Mouse (Mus musculus) megakaryocyte-erythroid progenitor cell, adult 5-6 weeks (primary cell): Measurements from ENCODE around the gene Nmb. TPM values are rescaled to one million over a fixed set of nuclear protein-coding genes. Genes with fewer than 3 reads are reported as not detected.

Experiments used
- ATAC-seq: replicated peaks from 2 replicates; pipeline ENCODE4 v1.8.0; 2016; ENCODE audit warnings: mild to moderate bottlenecking, inconsistent platforms; ENCODE audit not compliant: severe bottlenecking, poor library complexity, low FRiP score, low TSS enrichment
- total RNA-seq, 2 experiments: library from RNA; stranded (forward) in 1 of 2; stranded (reverse) in 1 of 2; fragments of 200-1000, 215-1000 nt in 1 of 2; fragments of >200 nt in 1 of 2; fragmentation: Nextera tagmentation in 1 of 2; gene quantifications; 2 replicates each; pipeline ENCODE4 v1.2.3; 2014 to 2017

The Nmb gene
- total RNA-seq (2014; fragmentation: Nextera tagmentation) (3.6 TPM in 1 of 2 replicates, not detected in the other), total RNA-seq (2017) (not detected in 2 replicates)

DNA sequence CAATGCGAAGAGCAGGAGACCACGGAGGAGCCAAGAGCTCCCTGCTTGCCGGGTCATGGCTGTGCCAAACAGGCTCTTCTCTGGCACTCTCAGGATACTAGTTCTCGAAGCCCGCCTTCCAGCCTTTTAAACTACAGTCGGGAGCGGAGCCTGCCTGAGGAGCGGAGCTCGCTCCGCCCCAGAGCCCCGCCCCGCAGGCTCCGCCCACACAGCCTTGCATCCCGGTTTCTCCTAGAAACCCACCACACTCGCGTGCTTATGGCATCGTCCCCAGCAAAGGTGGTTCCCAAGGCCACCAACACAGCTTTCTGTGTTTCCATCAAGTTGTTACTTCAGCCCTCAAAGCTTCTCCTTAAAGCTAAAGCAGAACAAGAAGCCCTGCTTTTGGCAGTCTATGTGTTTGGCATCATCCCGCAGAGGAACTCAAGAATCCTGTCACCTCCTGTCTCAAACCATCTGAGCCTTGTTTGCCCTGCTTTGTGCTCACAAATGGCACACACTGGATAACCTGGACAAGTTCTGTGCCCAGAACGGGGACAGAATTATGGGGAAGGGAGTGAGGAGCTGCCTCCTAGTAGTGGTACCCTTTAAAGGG lies at the start of gene Nmb:
TSS of gene Nmb (minus strand) at position 156 of the 595 bp plus-strand sequence.
- peak; percentile 43; the same call in 1 of the 2 replicates for ATAC-seq

GRCm38 (mm10) chr7:80954251-80954650 lies 49.4 kb upstream of the Nmb start:
- no peak for ATAC-seq

DNA sequence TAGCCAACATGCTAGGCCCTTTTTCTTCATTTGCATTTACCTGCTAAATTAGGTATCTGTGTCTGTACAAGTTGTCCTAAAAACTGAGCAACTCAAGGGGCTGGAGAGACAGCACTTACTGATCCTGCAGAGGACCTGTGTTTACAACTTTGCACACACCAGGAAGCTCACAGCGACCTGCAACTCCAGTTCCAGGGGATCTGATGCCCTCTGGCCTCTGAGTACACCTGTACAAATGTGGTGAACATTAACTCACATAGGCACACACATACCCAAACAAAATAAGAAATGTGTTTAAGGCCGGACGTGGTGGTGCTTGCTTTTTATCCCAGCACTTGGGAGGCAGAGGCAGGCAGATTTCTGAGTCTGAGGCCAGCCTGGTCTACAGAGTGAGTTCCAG lies 47.3 kb upstream of the Nmb start:
- no peak for ATAC-seq

DNA sequence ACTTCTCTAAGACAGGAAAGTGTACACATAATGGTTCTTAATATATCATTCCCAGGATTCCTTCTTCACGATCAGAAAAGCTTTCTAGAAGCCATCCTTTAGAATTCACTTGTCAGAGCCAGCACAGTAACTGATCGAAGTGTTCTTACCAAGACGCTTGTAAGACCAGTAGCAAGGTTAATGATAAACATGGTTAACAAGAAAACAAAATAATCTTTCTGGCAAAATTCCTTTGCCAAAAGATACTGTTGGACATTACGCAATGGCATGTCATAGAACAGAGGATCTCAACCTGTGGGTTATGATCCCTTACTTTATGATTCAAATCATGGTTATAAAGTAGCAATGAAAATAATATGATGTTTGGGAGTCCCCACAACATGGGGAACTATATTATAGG lies 46.6 kb upstream of the Nmb start:
- no peak for ATAC-seq

DNA sequence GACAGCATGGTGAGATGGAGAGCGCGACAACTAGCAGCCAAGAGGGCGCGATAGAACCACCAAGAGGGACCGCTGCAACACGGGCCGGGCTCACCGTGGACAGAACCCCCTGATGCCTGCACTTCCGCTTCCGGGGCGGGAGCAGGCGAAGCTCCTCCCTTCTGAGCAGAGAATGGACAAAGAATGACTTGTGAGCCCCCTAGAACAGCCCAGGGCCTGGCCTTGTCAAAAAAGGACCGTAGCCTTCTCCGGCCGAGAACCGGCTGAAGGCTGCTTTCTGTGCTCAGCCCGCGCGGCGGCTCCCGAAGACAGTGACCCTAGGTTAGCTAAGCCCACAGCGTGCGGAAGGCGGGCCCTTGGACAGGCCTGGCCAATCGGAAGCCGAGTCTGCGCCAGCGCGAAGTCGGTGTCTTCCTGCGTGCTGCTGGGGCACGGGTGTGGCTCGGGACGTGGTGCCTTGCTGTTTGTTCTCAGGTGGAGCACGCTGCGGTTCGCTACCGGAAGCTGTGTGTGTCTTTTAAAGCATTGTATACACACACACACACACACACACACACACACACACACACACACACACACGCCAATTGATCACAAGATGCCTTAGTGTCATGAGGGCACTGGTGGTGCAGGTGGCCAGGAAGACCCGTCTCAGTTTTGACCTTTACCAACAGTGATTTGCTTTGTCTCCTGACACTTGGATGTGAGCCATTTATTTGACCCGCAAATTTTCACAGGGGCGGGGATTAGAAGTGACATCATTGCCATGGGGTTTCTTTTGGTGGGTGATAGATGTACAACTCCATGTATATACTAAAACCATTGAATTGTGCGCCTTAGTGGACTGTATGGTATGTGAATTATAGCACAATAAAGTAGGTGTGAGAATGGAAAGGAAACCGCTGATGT lies 42.8 kb upstream of the Nmb start, which contains the start of gene Sec11a:
TSS of gene Sec11a (minus strand) at position 336 of the 906 bp plus-strand sequence.
- peak; percentile 98 for ATAC-seq

GRCm38 (mm10) chr7:80939808-80940207 lies 34.9 kb upstream of the Nmb start:
- ATAC-seq: no peak

GRCm38 (mm10) chr7:80937304-80937666 lies 32.4 kb upstream of the Nmb start:
- ATAC-seq: 0 out of 2 replicates have a peak, but pooled peaks have one; percentile 23

GRCm38 (mm10) chr7:80936617-80937303 lies 31.9 kb upstream of the Nmb start:
- ATAC-seq: peak; percentile 19; the same call in 1 of the 2 replicates

DNA sequence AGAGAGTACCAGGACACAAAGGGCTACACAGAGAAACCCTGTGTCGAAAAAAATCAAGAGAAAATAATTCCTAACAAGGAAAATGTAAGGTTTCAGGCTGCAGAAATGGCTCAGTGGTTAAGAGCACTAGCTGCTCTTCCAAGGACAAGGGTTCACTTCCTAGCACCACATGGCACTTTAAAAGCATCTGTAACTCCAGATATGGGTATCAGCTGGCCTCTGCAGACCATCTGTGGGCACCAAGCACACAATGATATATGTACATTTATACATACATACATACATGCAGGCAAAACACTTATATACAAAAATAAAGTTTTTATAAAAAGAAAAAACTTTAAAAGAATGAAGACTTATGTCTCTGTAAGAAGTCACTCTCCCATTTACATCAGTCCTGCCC lies 31.0 kb upstream of the Nmb start:
- no peak for ATAC-seq

- ATAC-seq: peak; percentile 54
Observed at GRCm38 (mm10) chr7:80932777-80933176, 27.9 kb upstream of the Nmb start.

DNA sequence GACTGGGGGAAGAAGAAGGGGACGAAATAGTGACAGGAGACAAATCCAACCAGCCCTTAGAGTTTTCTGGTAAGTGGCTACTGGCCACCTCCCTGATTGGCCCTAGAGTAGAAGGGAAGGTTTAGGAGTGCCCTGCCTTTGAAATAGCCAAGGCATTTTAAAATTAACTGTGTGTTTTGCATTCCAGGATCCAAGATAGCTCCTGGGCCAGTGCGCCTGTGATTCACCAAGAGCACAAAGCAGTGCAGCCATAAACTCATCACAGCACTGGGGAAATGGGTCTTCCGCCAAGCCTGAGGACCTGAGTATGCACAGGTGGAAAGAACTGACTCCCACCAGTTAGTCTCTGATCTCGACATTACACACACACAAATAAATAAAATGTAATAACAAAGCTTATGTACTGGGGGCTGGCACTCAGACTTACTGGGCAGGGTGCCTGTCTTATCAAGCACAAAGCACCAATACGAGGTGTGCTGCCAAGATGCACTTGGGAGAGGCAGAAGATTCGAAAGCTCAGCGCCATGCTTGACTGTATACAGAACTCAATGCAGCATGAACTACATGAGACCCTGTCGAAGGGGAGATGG lies 26.8 kb upstream of the Nmb start:
- peak; percentile 67 for ATAC-seq

- ATAC-seq: no peak
Observed at GRCm38 (mm10) chr7:80923165-80923564, 18.3 kb upstream of the Nmb start.

GRCm38 (mm10) chr7:80919647-80920008 lies 14.8 kb upstream of the Nmb start:
- 0 out of 2 replicates have a peak, but pooled peaks have one; percentile 14 for ATAC-seq

GRCm38 (mm10) chr7:80918982-80919646 lies 14.2 kb upstream of the Nmb start:
- ATAC-seq: peak; percentile 82

- ATAC-seq: no peak
Observed at GRCm38 (mm10) chr7:80917916-80918465, 13.1 kb upstream of the Nmb start.

DNA sequence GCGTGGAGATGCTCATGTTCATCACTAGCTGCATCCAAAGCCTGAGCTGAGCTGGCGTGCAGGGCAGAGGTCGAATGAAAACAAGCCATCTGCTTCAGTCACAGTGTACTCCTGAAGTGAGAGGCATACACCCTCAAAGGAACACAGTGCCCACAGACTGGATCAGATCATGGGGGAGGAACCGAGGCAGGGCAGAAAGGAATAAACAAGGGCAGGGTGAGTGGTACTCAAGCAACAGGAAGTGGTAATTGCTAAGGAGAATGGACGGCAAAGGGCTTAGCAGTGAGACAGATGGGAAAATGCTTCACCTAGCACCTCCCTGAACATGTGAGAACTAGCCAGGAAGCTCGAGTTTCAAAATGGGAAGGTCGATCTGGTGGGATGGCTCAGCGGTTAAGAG lies 7.6 kb upstream of the Nmb start:
- ATAC-seq: no peak

DNA sequence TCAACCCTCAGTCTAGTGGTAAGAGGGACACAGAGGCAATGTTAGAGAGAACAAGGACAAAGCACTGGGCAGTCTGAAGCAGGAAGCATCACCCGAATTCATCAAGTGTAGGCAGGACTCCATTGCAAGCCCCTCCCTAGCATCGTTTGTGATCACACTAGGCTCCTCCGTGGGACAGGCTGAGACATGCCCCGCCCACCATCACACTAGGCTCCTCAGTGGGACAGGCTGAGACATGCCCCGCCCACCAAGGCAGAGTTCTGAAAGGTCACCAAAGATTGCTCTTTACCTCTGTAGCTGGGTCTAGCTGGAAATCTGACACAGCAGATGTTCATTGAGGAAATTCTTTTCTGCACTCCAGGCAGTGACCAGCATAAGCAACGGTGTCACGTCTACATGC lies 6.2 kb upstream of the Nmb start:
- ATAC-seq: peak; percentile 62; the same call in 1 of the 2 replicates

GRCm38 (mm10) chr7:80903625-80904422 lies 1.1 kb downstream of the Nmb start:
- ATAC-seq: no peak
